In genomic region chr6:134951364-134951763, GRCm38 (mm10) we compare ENCODE assay signal across 1 mouse cellular context.
TF ChIP-seq lines count a peak whose summit lies in the region.

No protein-coding gene starts in this region.

TF ChIP-seq in MEL, 35 proteins besides CTCF, POLR2A, EP300 and RAD21 (continued from another document):
- peak; percentile 92 for TF ChIP-seq ETS1 (IDR thresholded peaks at IDR 0.05; ENCODE audit: low read depth, low read length)
- TF ChIP-seq SIN3A (IDR thresholded peaks at IDR 0.05; ENCODE audit: low read length), result peak; percentile 93
- no peak for TF ChIP-seq MAZ (IDR thresholded peaks at IDR 0.05; ENCODE audit: low read depth, low read length)
- no peak for TF ChIP-seq CHD2 (IDR thresholded peaks at IDR 0.05; ENCODE audit: low read length)
- no peak for TF ChIP-seq SMC3 (IDR thresholded peaks at IDR 0.05; ENCODE audit: low read depth, low read length)
- TF ChIP-seq MAFK (IDR thresholded peaks at IDR 0.05; ENCODE audit: borderline replicate concordance, low read depth, low read length), result no peak
- peak; percentile 93 for TF ChIP-seq TCF12 (IDR thresholded peaks at IDR 0.05; ENCODE audit: low read depth, low read length)
- no peak for TF ChIP-seq JUND (IDR thresholded peaks at IDR 0.05; ENCODE audit: low read depth, low read length)
- no peak for TF ChIP-seq NRF1 (IDR thresholded peaks at IDR 0.05; ENCODE audit: insufficient read depth, low read depth, low read length, poor library complexity, severe bottlenecking)
- TF ChIP-seq ZNF384 (IDR thresholded peaks at IDR 0.05; ENCODE audit: low read depth, low read length), result peak; percentile 97
- TF ChIP-seq USF1 (IDR thresholded peaks at IDR 0.05; ENCODE audit: low read depth, low read length), result 0 out of 2 replicates have a peak, but pooled peaks have one; percentile 13
- TF ChIP-seq USF2 (IDR thresholded peaks at IDR 0.05; ENCODE audit: borderline replicate concordance in 1 of 2, insufficient read depth in 1 of 2, low read depth in 1 of 2, low read length in 2 of 2), result no peak
- no peak for TF ChIP-seq E2F4 (IDR thresholded peaks at IDR 0.05; ENCODE audit: borderline replicate concordance, low read depth, low read length)
- TF ChIP-seq TAL1 (IDR thresholded peaks at IDR 0.05; ENCODE audit: low read length), result peak; percentile 60
- peak; percentile 97 for TF ChIP-seq GATA1 (IDR thresholded peaks at IDR 0.05; ENCODE audit: low read depth, low read length)
- TF ChIP-seq GABPA (IDR thresholded peaks at IDR 0.05; ENCODE audit: low read depth, low read length), result no peak
- TF ChIP-seq MAX (IDR thresholded peaks at IDR 0.05; ENCODE audit: low read length), result peak; percentile 5; the same call in 1 of the 2 replicates
- TF ChIP-seq RCOR1 (IDR thresholded peaks at IDR 0.05; ENCODE audit: low read depth, low read length), result peak; percentile 88
- TF ChIP-seq BHLHE40 (IDR thresholded peaks at IDR 0.05; ENCODE audit: borderline replicate concordance, low read depth, low read length), result peak; percentile 55; the same call in 1 of the 2 replicates
- TF ChIP-seq HCFC1 (IDR thresholded peaks at IDR 0.05; ENCODE audit: low read depth, low read length), result peak; percentile 17; the same call in 1 of the 2 replicates
- 0 out of 2 replicates have a peak, but pooled peaks have one; percentile 59 for TF ChIP-seq MEF2A (IDR thresholded peaks at IDR 0.05; ENCODE audit: extremely low read depth, insufficient replicate concordance, low read depth, low read length, poor library complexity, severe bottlenecking)
- 0 out of 2 replicates have a peak, but pooled peaks have one; percentile 43 for TF ChIP-seq MYC (IDR thresholded peaks at IDR 0.05; ENCODE audit: low read depth, low read length)
- TF ChIP-seq CHD1 (IDR thresholded peaks at IDR 0.05; ENCODE audit: low read depth, low read length), result no peak
